Mouse (Mus musculus): ENCODE measurements around the gene Syn3. TPM values are rescaled to one million over a fixed set of nuclear protein-coding genes. Genes with fewer than 3 reads are reported as not detected.
A peak's percentile ranks its signal among the peaks of the same experiment; 100 is the strongest.
"Not testable (repeated sequence)": the region's sequence is repeated elsewhere in the genome, so short reads cannot be mapped to it uniquely, and the experiment has no call there.

Gene Syn3
- polyA plus RNA-seq (2015; fragmentation: Nextera tagmentation; extraction: Ambion mirVana): 7.4 and 9.4 TPM in 2 replicates

- H3K27ac ChIP-seq (ENCODE audit: low read length): peak within 1 kb of the TSS; percentile 93
- H3K4me2 ChIP-seq (replicated peaks; ENCODE audit: low read depth, low read length): peak within 1 kb of the TSS; percentile 79
- peak within 1 kb of the TSS; percentile 68 for H3K4me3 ChIP-seq (ENCODE audit: low read length)
- peak within 1 kb of the TSS; percentile 80 for H3K9ac ChIP-seq (replicated peaks; ENCODE audit: low read length)
- H3K4me1 ChIP-seq (ENCODE audit: insufficient read depth, low read length): peaks cover 34% of the 10 kb centered on the region; the same call in 1 of the 2 replicates
- no peaks in the 10 kb centered on the region for H3K36me3 ChIP-seq (ENCODE audit: insufficient read depth, low read length)
- H3K27me3 ChIP-seq (ENCODE audit: insufficient read depth, low read length): no peaks in the 10 kb centered on the region
- peak; percentile 99 for ATAC-seq (ENCODE audit: low FRiP score, low TSS enrichment)
- H3K9me3 ChIP-seq (ENCODE audit: low read length): no peaks in the 10 kb centered on the region
- WGBS: under 1% methylated on average over 21 of the region's 21 CpGs
Measured at GRCm38 (mm10) chr10:86498673-86499391, at the start of gene Syn3. Syn3 (minus strand) TSS chr10:86498896.

- H3K4me3 ChIP-seq (ENCODE audit: low read length); H3K9ac ChIP-seq (replicated peaks; ENCODE audit: low read length); H3K27ac ChIP-seq (ENCODE audit: low read length); H3K9me3 ChIP-seq (ENCODE audit: low read length); ATAC-seq (ENCODE audit: low FRiP score, low TSS enrichment); H3K4me2 ChIP-seq (replicated peaks; ENCODE audit: low read depth, low read length); H3K27me3 ChIP-seq (ENCODE audit: insufficient read depth, low read length); H3K4me1 ChIP-seq (ENCODE audit: insufficient read depth, low read length); H3K36me3 ChIP-seq (ENCODE audit: insufficient read depth, low read length): not testable (repeated sequence)
- WGBS: 90% methylated on average over 2 of the region's 5 CpGs
Measured at GRCm38 (mm10) chr10:86526357-86526874, 27.7 kb upstream of the Syn3 start.

GRCm38 (mm10) chr10:86513801-86514200 lies 15.1 kb upstream of the Syn3 start:
- H3K9ac ChIP-seq (replicated peaks; ENCODE audit: low read length): no peak overlapping the region
- peaks cover 3% of the 10 kb centered on the region; the same call in 1 of the 2 replicates for H3K9me3 ChIP-seq (ENCODE audit: low read length)
- H3K27me3 ChIP-seq (ENCODE audit: insufficient read depth, low read length): no peaks in the 10 kb centered on the region
- H3K4me1 ChIP-seq (ENCODE audit: insufficient read depth, low read length): no peaks in the 10 kb centered on the region
- H3K4me3 ChIP-seq (ENCODE audit: low read length): no peak overlapping the region
- WGBS: 94% methylated on average over 4 of the region's 4 CpGs
- no peak overlapping the region for H3K27ac ChIP-seq (ENCODE audit: low read length)
- no peaks in the 10 kb centered on the region for H3K36me3 ChIP-seq (ENCODE audit: insufficient read depth, low read length)
- H3K4me2 ChIP-seq (replicated peaks; ENCODE audit: low read depth, low read length): no peak overlapping the region
- ATAC-seq (ENCODE audit: low FRiP score, low TSS enrichment): no peak

GRCm38 (mm10) chr10:86510941-86511340 lies 12.2 kb upstream of the Syn3 start:
- Histone ChIP-seq H3K27me3 (ENCODE audit: insufficient read depth, low read length) (no peaks in the 10 kb centered on the region), H3K4me2 (replicated peaks; ENCODE audit: low read depth, low read length) (no peak overlapping the region), H3K36me3 (ENCODE audit: insufficient read depth, low read length) (no peaks in the 10 kb centered on the region), H3K9ac (replicated peaks; ENCODE audit: low read length) (no peak overlapping the region), H3K4me1 (ENCODE audit: insufficient read depth, low read length) (no peaks in the 10 kb centered on the region), H3K27ac (ENCODE audit: low read length) (no peak overlapping the region), H3K9me3 (ENCODE audit: low read length) (peaks cover 3% of the 10 kb centered on the region; the same call in 1 of the 2 replicates), H3K4me3 (ENCODE audit: low read length) (no peak overlapping the region)
- ATAC-seq (ENCODE audit: low FRiP score, low TSS enrichment): no peak

- no peaks in the 10 kb centered on the region for H3K9me3 ChIP-seq (ENCODE audit: low read length)
- no peak overlapping the region for H3K4me2 ChIP-seq (replicated peaks; ENCODE audit: low read depth, low read length)
- WGBS: 80% methylated on average over 2 of the region's 2 CpGs
- H3K4me1 ChIP-seq (ENCODE audit: insufficient read depth, low read length): peaks cover 12% of the 10 kb centered on the region; the same call in 1 of the 2 replicates
- ATAC-seq (ENCODE audit: low FRiP score, low TSS enrichment): no peak
- H3K36me3 ChIP-seq (ENCODE audit: insufficient read depth, low read length): no peaks in the 10 kb centered on the region
- no peak overlapping the region for H3K27ac ChIP-seq (ENCODE audit: low read length)
- no peak overlapping the region for H3K4me3 ChIP-seq (ENCODE audit: low read length)
- no peaks in the 10 kb centered on the region for H3K27me3 ChIP-seq (ENCODE audit: insufficient read depth, low read length)
- no peak overlapping the region for H3K9ac ChIP-seq (replicated peaks; ENCODE audit: low read length)
Measured at GRCm38 (mm10) chr10:86502063-86502462, 3.4 kb upstream of the Syn3 start.

GRCm38 (mm10) chr10:86498051-86498672 lies 534 bp downstream of the Syn3 start:
- 2% methylated on average over 12 of the region's 12 CpGs for whole genome bisulfite sequencing
- peak; percentile 82 for ATAC-seq (ENCODE audit: low FRiP score, low TSS enrichment)
- Histone ChIP-seq H3K9ac (replicated peaks; ENCODE audit: low read length) (peak overlapping the region; percentile 80), H3K36me3 (ENCODE audit: insufficient read depth, low read length) (no peaks in the 10 kb centered on the region), H3K4me2 (replicated peaks; ENCODE audit: low read depth, low read length) (peak overlapping the region; percentile 79), H3K27me3 (ENCODE audit: insufficient read depth, low read length) (no peaks in the 10 kb centered on the region), H3K4me1 (ENCODE audit: insufficient read depth, low read length) (peaks cover 34% of the 10 kb centered on the region; the same call in 1 of the 2 replicates), H3K27ac (ENCODE audit: low read length) (peak overlapping the region; percentile 93), H3K9me3 (ENCODE audit: low read length) (no peaks in the 10 kb centered on the region), H3K4me3 (ENCODE audit: low read length) (peak overlapping the region; percentile 68)

GRCm38 (mm10) chr10:86495851-86496250 lies 2.8 kb downstream of the Syn3 start:
- Histone ChIP-seq H3K9me3 (ENCODE audit: low read length) (no peaks in the 10 kb centered on the region), H3K36me3 (ENCODE audit: insufficient read depth, low read length) (no peaks in the 10 kb centered on the region), H3K27me3 (ENCODE audit: insufficient read depth, low read length) (no peaks in the 10 kb centered on the region), H3K4me3 (ENCODE audit: low read length) (no peak overlapping the region), H3K4me1 (ENCODE audit: insufficient read depth, low read length) (peaks cover 48% of the 10 kb centered on the region), H3K4me2 (replicated peaks; ENCODE audit: low read depth, low read length) (no peak overlapping the region), H3K27ac (ENCODE audit: low read length) (0 out of 2 replicates have a peak overlapping the region, but pooled peaks have one; percentile 8), H3K9ac (replicated peaks; ENCODE audit: low read length) (no peak overlapping the region)
- 82% methylated on average over 2 of the region's 2 CpGs for WGBS
- no peak for ATAC-seq (ENCODE audit: low FRiP score, low TSS enrichment)

- no peak for ATAC-seq (ENCODE audit: low FRiP score, low TSS enrichment)
- 65% methylated on average over 5 of the region's 5 CpGs for WGBS
- no peak overlapping the region for H3K9ac ChIP-seq (replicated peaks; ENCODE audit: low read length)
- H3K4me1 ChIP-seq (ENCODE audit: insufficient read depth, low read length): peaks cover 44% of the 10 kb centered on the region
- H3K9me3 ChIP-seq (ENCODE audit: low read length): no peaks in the 10 kb centered on the region
- H3K36me3 ChIP-seq (ENCODE audit: insufficient read depth, low read length): no peaks in the 10 kb centered on the region
- no peaks in the 10 kb centered on the region for H3K27me3 ChIP-seq (ENCODE audit: insufficient read depth, low read length)
- H3K27ac ChIP-seq (ENCODE audit: low read length): no peak overlapping the region
- H3K4me2 ChIP-seq (replicated peaks; ENCODE audit: low read depth, low read length): no peak overlapping the region
- H3K4me3 ChIP-seq (ENCODE audit: low read length): no peak overlapping the region
Measured at GRCm38 (mm10) chr10:86493140-86493539, 5.6 kb downstream of the Syn3 start.

GRCm38 (mm10) chr10:86492089-86492907 lies 6.4 kb downstream of the Syn3 start:
- H3K4me1 ChIP-seq (ENCODE audit: insufficient read depth, low read length): peaks cover 36% of the 10 kb centered on the region
- H3K27me3 ChIP-seq (ENCODE audit: insufficient read depth, low read length): no peaks in the 10 kb centered on the region
- H3K4me3 ChIP-seq (ENCODE audit: low read length): no peak overlapping the region
- peak overlapping the region; percentile 36; the same call in 1 of the 2 replicates for H3K4me2 ChIP-seq (replicated peaks; ENCODE audit: low read depth, low read length)
- H3K36me3 ChIP-seq (ENCODE audit: insufficient read depth, low read length): no peaks in the 10 kb centered on the region
- 38% methylated on average over 2 of the region's 2 CpGs for WGBS
- no peak overlapping the region for H3K27ac ChIP-seq (ENCODE audit: low read length)
- H3K9ac ChIP-seq (replicated peaks; ENCODE audit: low read length): peak overlapping the region; percentile 42; the same call in 1 of the 2 replicates
- ATAC-seq (ENCODE audit: low FRiP score, low TSS enrichment): peak; percentile 52; the same call in 1 of the 2 replicates
- H3K9me3 ChIP-seq (ENCODE audit: low read length): no peaks in the 10 kb centered on the region
